Comparison of ENCODE assay signal across 8 mouse cellular contexts in the genomic region with DNA sequence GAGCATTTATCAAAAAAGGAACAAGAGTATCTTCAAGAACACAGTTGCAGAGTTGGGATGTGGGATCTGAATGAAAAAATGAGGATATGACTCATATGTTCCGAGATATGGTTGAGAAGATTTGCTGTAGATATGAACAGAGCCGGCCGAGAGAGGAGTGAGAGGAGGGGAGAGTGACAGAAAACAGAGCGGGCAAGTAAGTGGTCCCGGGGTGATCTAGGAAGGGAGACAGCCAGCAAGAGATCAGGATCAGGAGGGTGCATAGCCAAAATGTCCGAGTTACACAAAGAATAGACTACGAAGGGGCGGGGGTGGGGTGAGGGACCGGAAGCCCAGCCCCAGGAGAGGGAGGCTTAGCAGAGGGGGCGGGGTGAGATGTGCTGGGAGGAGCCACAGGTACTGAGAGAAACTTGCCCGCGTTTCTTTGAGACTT.
DNase-seq lines count a peak whose midpoint lies in the region; ATAC-seq and TF ChIP-seq lines count a peak whose summit lies in the region.

No protein-coding gene starts in this region.

- H3K4me1 ChIP-seq in bone marrow, adult 2 months (ENCODE audit: control insufficient read depth, insufficient read depth, low read length) = no peaks in the 10 kb centered on the region
- H3K4me1 ChIP-seq in heart, embryonic 16.5 days (ENCODE audit: control insufficient read depth, insufficient read depth, low read length) = peaks cover 7% of the 10 kb centered on the region; the same call in 1 of the 2 replicates
- no peaks in the 10 kb centered on the region; the same call in 1 of the 2 replicates for H3K4me1 ChIP-seq in liver, embryonic 16.5 days (ENCODE audit: control insufficient read depth, low read depth, low read length)
- no peaks in the 10 kb centered on the region for H3K4me1 ChIP-seq in neural tube, embryonic 13.5 days (replicated peaks)

- peak overlapping the region; percentile 56 for H3K9ac ChIP-seq in heart, embryonic 16.5 days (ENCODE audit: low read length)
- no peak overlapping the region for H3K9ac ChIP-seq in liver, embryonic 16.5 days (ENCODE audit: low read depth, low read length)
- H3K9ac ChIP-seq in neural tube, embryonic 13.5 days = no peak overlapping the region

- ATAC-seq in heart, embryonic 16.5 days (replicated peaks; ENCODE audit: extremely low read depth, insufficient read depth, low FRiP score) = no peak; the same call in 1 of the 2 replicates
- ATAC-seq in liver, embryonic 16.5 days (ENCODE audit: low read depth) = no peak
- no peak for ATAC-seq in neural tube, embryonic 13.5 days (ENCODE audit: low read depth)

- H3K4me2 ChIP-seq in heart, embryonic 16.5 days (ENCODE audit: low read depth, low read length) = peak overlapping the region; percentile 64
- H3K4me2 ChIP-seq in liver, embryonic 16.5 days (ENCODE audit: low read depth, low read length) = peak overlapping the region; percentile 38
- peak overlapping the region; percentile 32 for H3K4me2 ChIP-seq in neural tube, embryonic 13.5 days

- H3K4me3 ChIP-seq in bone marrow, adult 2 months (replicated peaks; ENCODE audit: control insufficient read depth, low read depth, low read length) = peak overlapping the region; percentile 12
- peak overlapping the region; percentile 43 for H3K4me3 ChIP-seq in heart, embryonic 16.5 days (ENCODE audit: low read length)
- peak overlapping the region; percentile 22 for H3K4me3 ChIP-seq in liver, embryonic 16.5 days (ENCODE audit: low read depth, low read length)
- no peak overlapping the region for H3K4me3 ChIP-seq in neural tube, embryonic 13.5 days

- no peaks in the 10 kb centered on the region for H3K36me3 ChIP-seq in heart, embryonic 16.5 days (ENCODE audit: control insufficient read depth, insufficient read depth)
- no peaks in the 10 kb centered on the region for H3K36me3 ChIP-seq in liver, embryonic 16.5 days (ENCODE audit: control insufficient read depth, insufficient read depth)
- no peaks in the 10 kb centered on the region for H3K36me3 ChIP-seq in neural tube, embryonic 13.5 days

- no peaks in the 10 kb centered on the region for H3K9me3 ChIP-seq in heart, embryonic 16.5 days (replicated peaks; ENCODE audit: control insufficient read depth, low read length)
- H3K9me3 ChIP-seq in liver, embryonic 16.5 days (replicated peaks; ENCODE audit: control insufficient read depth, low read length) = no peaks in the 10 kb centered on the region
- no peaks in the 10 kb centered on the region for H3K9me3 ChIP-seq in neural tube, embryonic 13.5 days

- DNase-seq in retina, postnatal 1 day = peak; percentile 30
- DNase-seq in retina, embryonic 14.5 days (ENCODE audit: low spot score) = no peak
- DNase-seq in layer of hippocampus, adult 18-20 months (ENCODE audit: low spot score in 2 of 2) = no peak
- DNase-seq in gastrocnemius, postnatal 14 days = no peak

- TF ChIP-seq POLR2A in bone marrow, adult 2 months (IDR thresholded peaks at IDR 0.05; ENCODE audit: borderline replicate concordance, control insufficient read depth, low read depth, low read length) = no peak

- H3K27ac ChIP-seq in bone marrow, adult 2 months (ENCODE audit: control insufficient read depth, insufficient read depth, low read depth, low read length, poor library complexity) = no peak overlapping the region
- H3K27ac ChIP-seq in heart, embryonic 16.5 days (ENCODE audit: low read length) = no peak overlapping the region
- no peak overlapping the region for H3K27ac ChIP-seq in liver, embryonic 16.5 days (ENCODE audit: low read length)
- H3K27ac ChIP-seq in neural tube, embryonic 13.5 days (replicated peaks) = no peak overlapping the region

- H3K27me3 ChIP-seq in heart, embryonic 16.5 days (ENCODE audit: control insufficient read depth, insufficient read depth, low read length) = no peaks in the 10 kb centered on the region
- H3K27me3 ChIP-seq in liver, embryonic 16.5 days (ENCODE audit: control insufficient read depth, insufficient read depth, low read depth, low read length) = no peaks in the 10 kb centered on the region
- no peaks in the 10 kb centered on the region for H3K27me3 ChIP-seq in neural tube, embryonic 13.5 days

- TF ChIP-seq CTCF in bone marrow, adult 2 months (IDR thresholded peaks at IDR 0.05; ENCODE audit: control insufficient read depth, insufficient read depth, low read length) = no peak

- WGBS in bone marrow, adult 2 months = 7% methylated on average over 12 of the region's 12 CpGs
- WGBS in heart, embryonic 16.5 days = 9% methylated on average over 12 of the region's 12 CpGs
- WGBS in liver, embryonic 16.5 days (ENCODE audit: insufficient replicate concordance) = 12% methylated on average over 12 of the region's 12 CpGs
- WGBS in neural tube, embryonic 13.5 days = 49% methylated on average over 12 of the region's 12 CpGs

- intact Hi-C loops in gastrocnemius, postnatal 14 days (cut with DNase I; ENCODE audit: low total_unique reads) = no loop called here
